Mouse (Mus musculus) right cerebral cortex, postnatal 10 days (tissue): ENCODE measurements around the gene Alg14.

ENCODE experiments used
- DNase-seq, 2 experiments: peaks; one replicate each; pipeline ENCODE4 v3.0.0; 2021; ENCODE audit warnings: low spot score in 2 of 2

The Alg14 gene

GRCm38 (mm10) chr3:121405101-121405500 is 113.5 kb downstream of the Alg14 start:
- DNase-seq = no peak

GRCm38 (mm10) chr3:121407417-121407816 is 115.8 kb downstream of the Alg14 start:
- DNase-seq = no peak

GRCm38 (mm10) chr3:121408386-121408785 is 116.8 kb downstream of the Alg14 start:
- no peak for DNase-seq

GRCm38 (mm10) chr3:121411450-121411849 is 119.9 kb downstream of the Alg14 start:
- no peak for DNase-seq
